Mouse (Mus musculus) spleen, postnatal 36 days (tissue): ENCODE measurements around the gene Tex11.
"Not testable (repeated sequence)": the region's sequence is repeated elsewhere in the genome, so short reads cannot be mapped to it uniquely, and the experiment has no call there.

ENCODE experiments used
- DNase-seq, 2 experiments: peaks; one replicate each; pipeline ENCODE4 v3.0.0; 2022; ENCODE audit warnings: low spot score in 2 of 2, mixed read lengths in 1 of 2

The Tex11 gene

GRCm38 (mm10) chrX:101059541-101059940 lies at the start of gene Tex11:
Gene Tex11 (minus strand): TSS chrX:101059667.
- no peak for DNase-seq

GRCm38 (mm10) chrX:101085920-101086319 lies 26.5 kb upstream of the Tex11 start, which contains the start of gene Slc7a3:
Gene Slc7a3 (minus strand): TSS chrX:101086020.
- no peak for DNase-seq

- not testable (repeated sequence) for DNase-seq
Observed at GRCm38 (mm10) chrX:101085211-101085610, 25.7 kb upstream of the Tex11 start.

- DNase-seq = no peak
Observed at GRCm38 (mm10) chrX:101084192-101084591, 24.7 kb upstream of the Tex11 start.

GRCm38 (mm10) chrX:101065245-101065644 lies 5.8 kb upstream of the Tex11 start:
- DNase-seq = no peak

GRCm38 (mm10) chrX:101063503-101063902 lies 4.0 kb upstream of the Tex11 start:
- DNase-seq = no peak

GRCm38 (mm10) chrX:100943640-100944039 lies 115.8 kb downstream of the Tex11 start:
- DNase-seq = no peak

- DNase-seq = no peak
Observed at GRCm38 (mm10) chrX:100839211-100839610, 220.3 kb downstream of the Tex11 start.

GRCm38 (mm10) chrX:100832806-100833205 lies 226.7 kb downstream of the Tex11 start:
- DNase-seq = no peak

- no peak for DNase-seq
Observed at GRCm38 (mm10) chrX:100825557-100825956, 233.9 kb downstream of the Tex11 start.

GRCm38 (mm10) chrX:100821149-100821548 lies 238.3 kb downstream of the Tex11 start:
- DNase-seq = no peak

- DNase-seq = no peak
Observed at GRCm38 (mm10) chrX:100818681-100819080, 240.8 kb downstream of the Tex11 start.

- DNase-seq = no peak
Observed at GRCm38 (mm10) chrX:100815766-100816165, 243.7 kb downstream of the Tex11 start.

- DNase-seq = no peak
Observed at GRCm38 (mm10) chrX:100814139-100814538, 245.3 kb downstream of the Tex11 start.

- no peak for DNase-seq
Observed at GRCm38 (mm10) chrX:100811129-100811528, 248.3 kb downstream of the Tex11 start.

- no peak for DNase-seq
Observed at GRCm38 (mm10) chrX:100802034-100802433, 257.4 kb downstream of the Tex11 start.

GRCm38 (mm10) chrX:100800643-100801042 lies 258.8 kb downstream of the Tex11 start:
- DNase-seq = no peak

GRCm38 (mm10) chrX:100797851-100798527 lies 261.5 kb downstream of the Tex11 start:
- no peak for DNase-seq

GRCm38 (mm10) chrX:100797370-100797769 lies 262.1 kb downstream of the Tex11 start:
- DNase-seq = no peak

- DNase-seq = no peak
Observed at GRCm38 (mm10) chrX:100796741-100797090, 262.8 kb downstream of the Tex11 start.

GRCm38 (mm10) chrX:100796041-100796740 lies 263.3 kb downstream of the Tex11 start:
- DNase-seq = no peak

GRCm38 (mm10) chrX:100789322-100789721 lies 270.1 kb downstream of the Tex11 start:
- DNase-seq = no peak
